Mouse (Mus musculus) adrenal gland, postnatal 10 days (tissue): ENCODE measurements around the gene Snapc4. TPM values are rescaled to one million over a fixed set of nuclear protein-coding genes. Genes with fewer than 3 reads are reported as not detected.

Experiments
- DNase-seq: peaks from one replicate; pipeline ENCODE4 v3.0.0; 2021; ENCODE audit warnings: mixed read lengths
- total RNA-seq, 2 experiments: library from RNA; stranded (reverse); gene quantifications; 2 replicates each; pipeline ENCODE4 v1.2.3; 2021

Gene Snapc4
- total RNA-seq, 2 experiments from 2014 or later, result 19.6 to 33.0 TPM

DNA sequence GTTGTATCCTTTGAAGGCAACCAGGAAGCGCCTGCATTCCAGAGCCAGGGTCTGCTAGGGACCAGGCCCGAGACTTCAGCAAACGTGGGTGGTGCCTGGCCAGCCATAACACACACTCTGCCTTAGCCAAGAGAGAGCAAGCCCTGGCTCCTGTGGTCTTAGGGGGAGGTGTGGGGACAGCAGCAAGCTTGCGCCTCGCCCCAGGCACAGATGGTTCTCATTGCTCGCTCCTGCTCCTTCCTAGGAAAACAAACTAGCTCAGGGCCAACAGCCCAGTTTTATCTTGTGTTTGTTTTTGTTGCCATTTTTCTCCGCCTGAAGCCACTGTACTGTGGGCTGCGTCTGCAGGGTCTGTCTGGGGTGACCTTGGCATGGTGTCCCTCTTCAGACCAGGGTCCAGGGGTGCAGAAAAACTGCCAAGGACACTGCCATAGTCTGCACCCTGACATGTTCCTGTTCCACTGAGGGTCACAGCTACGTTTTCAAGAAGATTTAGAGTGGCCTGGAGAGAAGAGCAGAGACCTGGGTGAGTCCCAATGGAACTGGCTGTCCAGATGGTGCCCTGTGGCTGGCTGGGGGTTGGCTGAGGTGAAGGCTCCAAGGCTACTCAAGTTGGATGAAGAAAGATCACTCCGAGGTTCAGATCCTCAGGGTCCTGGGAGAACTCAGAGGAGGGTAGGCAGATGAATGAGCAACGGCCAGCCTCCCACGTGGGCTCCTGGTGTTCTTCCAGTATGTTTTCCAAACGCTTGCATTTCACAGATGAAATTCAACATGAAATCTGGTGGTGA, 66.0 kb downstream of the Snapc4 start:
- no peak for DNase-seq

- DNase-seq, result no peak
Observed at GRCm38 (mm10) chr2:26313394-26313793, 67.1 kb downstream of the Snapc4 start.

DNA sequence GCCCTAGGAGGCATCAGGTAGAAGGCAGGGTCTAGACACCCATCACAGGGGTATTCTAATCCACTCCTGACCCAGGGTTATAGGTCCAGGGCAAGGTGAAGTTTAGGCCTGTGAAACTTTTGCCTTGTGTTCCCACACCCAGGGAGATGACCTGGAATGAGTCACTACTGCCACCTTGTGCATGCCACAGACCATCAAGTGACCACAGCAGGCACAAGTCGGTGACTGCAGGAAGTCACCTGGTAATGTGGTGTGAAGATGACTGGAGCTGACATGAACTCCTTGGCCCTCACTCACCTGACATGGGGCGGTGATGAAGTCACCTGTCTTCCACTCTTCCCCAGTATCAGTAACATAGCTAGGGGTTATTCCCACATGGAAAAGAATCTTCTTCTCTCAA, 67.6 kb downstream of the Snapc4 start:
- no peak for DNase-seq

Other genes with a start within 250 kb of the Snapc4 start
- under 1 TPM; 0.27 to 0.64 TPM for gene Lhx3, start 172.4 kb downstream of the Snapc4 start, total RNA-seq
- gene Qsox2, start 143.1 kb downstream of the Snapc4 start, total RNA-seq, result 10 to 100 TPM; 17.6 to 18.2 TPM
- gene Ccdc187, start 86.1 kb downstream of the Snapc4 start, total RNA-seq, result 1 to 10 TPM in 1 of 2 experiments, under 1 TPM in 1; 0.81 to 1.5 TPM
- gene Gpsm1, start 65.1 kb downstream of the Snapc4 start, total RNA-seq, result 10 to 100 TPM; 15.7 to 19.3 TPM
- gene Dnlz, start 28.5 kb downstream of the Snapc4 start, total RNA-seq, result 10 to 100 TPM; 18.5 to 20.2 TPM
- gene Card9, start 19.7 kb downstream of the Snapc4 start, total RNA-seq, result 1 to 10 TPM; 1.5 to 2.2 TPM
- 10 to 100 TPM; 76.5 to 78.7 TPM for gene Entr1, start 8.7 kb upstream of the Snapc4 start, total RNA-seq
- 100 to 1,000 TPM; 125 to 129 TPM for gene Pmpca, start 8.7 kb upstream of the Snapc4 start, total RNA-seq
- gene Inpp5e, start 28.6 kb upstream of the Snapc4 start, total RNA-seq, result 10 to 100 TPM; 17.0 to 22.5 TPM
- 10 to 100 TPM; 47.6 to 48.4 TPM for gene Sec16a, start 64.6 kb upstream of the Snapc4 start, total RNA-seq
- gene Notch1, start 136.0 kb upstream of the Snapc4 start, total RNA-seq, result 10 to 100 TPM; 27.1 to 36.4 TPM
- gene Egfl7, start 199.4 kb upstream of the Snapc4 start, total RNA-seq, result 100 to 1,000 TPM; 210 to 304 TPM
- gene Gm20532, start 206.0 kb upstream of the Snapc4 start, total RNA-seq, result not detected
- 100 to 1,000 TPM; 333 to 433 TPM for gene Agpat2, start 223.8 kb upstream of the Snapc4 start, total RNA-seq
- 10 to 100 TPM in 1 of 2 experiments, 1 to 10 TPM in 1; 9.1 to 17.1 TPM for gene Fam69b, start 247.8 kb upstream of the Snapc4 start, total RNA-seq